Mouse (Mus musculus) kidney, postnatal 36 days (tissue): ENCODE data around the gene Gh.

ENCODE experiments used
- DNase-seq, 2 experiments: peaks; one replicate each; pipeline ENCODE4 v3.0.0; 2021 to 2022; ENCODE audit warnings: mixed read lengths in 2 of 2

The Gh gene

DNA sequence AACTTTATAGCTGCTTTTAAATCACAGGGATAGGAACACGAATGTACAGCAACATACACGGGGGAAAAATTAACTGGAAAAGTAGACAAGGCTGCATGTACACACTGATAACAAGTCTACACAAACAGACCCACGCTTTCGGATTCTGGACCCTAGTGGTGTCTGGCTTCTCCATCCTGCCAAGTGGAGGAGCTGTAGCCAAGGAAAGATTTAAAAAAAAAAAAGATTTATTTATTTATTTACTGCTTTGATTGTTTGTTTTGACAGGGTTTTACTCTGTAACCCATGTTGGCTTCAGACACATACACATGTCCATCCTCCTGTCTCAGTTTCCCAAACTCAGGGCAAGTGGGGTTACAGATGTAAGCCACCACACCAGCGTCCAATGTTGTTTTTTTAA lies 5.8 kb upstream of the Gh start:
- DNase-seq: no peak

DNA sequence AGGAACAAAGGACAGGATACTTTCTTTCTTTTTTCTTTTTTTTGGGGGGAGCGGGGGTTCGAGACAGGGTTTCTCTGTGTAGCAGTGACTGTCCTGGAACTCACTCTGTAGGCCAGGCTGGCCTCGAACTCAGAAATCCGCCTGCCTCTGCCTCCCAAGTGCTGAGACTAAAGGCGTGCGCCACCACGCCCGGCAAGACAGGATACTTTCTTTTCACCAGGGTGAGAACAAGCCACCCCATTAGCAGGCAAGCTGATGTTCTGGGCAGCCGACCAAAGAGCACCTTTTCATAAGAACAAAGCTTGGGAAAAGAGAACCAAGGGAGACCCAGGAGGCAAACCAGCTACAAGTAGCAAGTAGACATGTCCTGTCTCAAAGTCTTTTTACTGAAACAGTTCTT lies 5.1 kb upstream of the Gh start:
- DNase-seq: no peak

DNA sequence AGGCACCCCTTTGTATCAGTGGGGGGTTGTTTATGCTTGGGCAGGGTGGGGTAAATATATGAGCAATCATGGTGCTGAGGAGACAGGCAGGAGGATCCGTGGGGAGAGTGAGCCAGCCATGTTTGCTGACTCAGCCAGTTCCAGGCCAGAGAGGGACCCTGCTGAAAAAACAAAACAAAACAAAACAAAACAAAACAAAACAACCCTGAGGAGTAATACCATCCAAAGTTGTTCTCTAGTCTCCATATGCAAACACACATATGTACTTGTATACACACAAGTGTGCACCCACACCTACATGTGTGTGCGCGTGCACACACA lies 4.4 kb upstream of the Gh start:
- no peak for DNase-seq

DNA sequence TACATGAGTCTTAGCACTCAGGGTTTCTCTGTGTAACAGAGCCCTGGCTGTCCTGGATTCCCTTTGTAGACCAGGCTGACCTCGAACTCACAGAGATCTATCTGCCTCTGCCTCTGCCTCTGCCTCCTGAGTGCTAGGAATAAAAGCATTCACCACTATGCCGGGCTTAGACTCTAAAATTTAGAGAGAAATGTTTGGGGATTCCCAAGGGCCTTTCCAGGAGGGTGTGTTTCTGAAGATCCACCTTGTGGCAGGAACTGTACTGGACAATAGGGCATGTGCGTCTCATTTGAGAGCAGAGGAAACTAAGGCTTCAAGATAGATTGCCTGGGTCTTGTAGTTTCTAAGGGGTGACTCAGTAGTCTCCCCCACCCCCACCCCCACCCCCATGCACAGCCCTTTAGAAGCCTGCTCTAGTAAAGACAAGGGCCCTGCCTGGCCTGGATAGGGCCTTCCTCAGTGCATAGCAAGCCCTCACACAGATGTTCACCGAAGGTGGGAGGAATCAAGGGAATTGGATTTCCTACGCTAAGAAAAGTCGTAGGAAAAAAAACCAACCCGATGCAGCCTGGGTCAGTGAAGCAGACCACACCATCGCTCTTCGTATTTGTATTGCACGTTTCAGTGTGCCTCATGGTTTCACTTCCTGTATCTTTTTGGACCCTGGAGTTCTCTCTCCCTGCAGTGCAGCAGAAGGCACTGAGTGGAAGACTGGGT lies 3.8 kb upstream of the Gh start:
- no peak for DNase-seq

DNA sequence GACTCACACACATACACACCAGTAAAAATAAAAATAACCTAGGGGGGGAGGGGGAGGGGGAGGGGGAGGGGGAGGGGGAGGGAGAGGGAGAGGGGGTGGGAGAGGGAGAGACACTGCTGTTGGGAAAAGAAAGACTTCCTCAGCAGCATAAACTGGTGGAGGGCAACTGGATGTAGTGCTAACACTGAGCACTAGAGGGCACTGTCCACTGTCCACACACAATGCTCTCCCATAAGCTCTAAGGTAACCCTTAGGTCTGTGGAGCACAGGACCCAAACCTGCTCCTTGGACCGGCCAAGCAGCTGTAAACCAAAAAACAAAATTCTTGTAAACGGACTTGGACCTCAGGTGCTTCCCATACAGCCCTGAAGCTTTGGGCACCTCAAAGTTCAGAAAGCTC lies 969 bp upstream of the Gh start:
- peak; percentile 53 to 84 for DNase-seq

DNA sequence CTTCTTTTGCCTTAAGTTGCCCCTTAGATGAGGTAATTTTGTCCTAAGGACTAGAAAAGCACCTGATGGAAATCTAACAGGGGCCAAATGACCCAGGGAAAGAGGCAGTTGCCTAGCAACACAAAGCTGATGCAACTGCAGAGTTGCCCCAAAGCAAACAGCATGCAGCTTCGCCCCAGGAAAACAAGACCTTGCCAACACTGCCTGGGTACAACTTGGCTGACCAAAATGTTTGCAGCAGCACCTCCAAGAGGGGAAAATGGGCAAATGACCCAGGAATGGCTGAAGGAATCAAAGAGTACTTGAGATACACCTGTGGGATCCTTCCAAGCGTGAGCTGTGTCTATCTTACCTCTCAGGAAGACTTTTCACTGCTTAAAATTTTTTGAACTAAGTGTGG lies 9.8 kb downstream of the Gh start:
- DNase-seq: no peak

DNA sequence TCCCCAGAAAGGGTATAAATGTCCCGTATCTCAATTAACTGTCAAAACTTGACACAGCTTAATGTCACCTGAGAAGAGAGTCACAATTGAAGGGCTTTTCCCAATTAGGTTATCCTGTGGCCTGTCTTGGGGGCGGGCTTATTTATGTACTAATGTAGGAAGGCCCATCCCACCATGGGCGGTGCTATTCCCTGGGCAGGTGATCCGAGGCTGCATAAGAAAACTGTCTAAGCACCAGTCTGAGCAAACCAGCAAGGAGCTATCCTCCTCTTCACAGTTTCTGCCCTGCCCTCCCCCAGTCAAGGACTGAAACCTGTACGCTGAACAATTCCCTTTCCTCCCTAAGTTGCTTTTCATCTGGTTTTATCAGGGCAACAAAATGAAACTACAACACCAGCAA lies 11.3 kb downstream of the Gh start:
- DNase-seq: no peak

DNA sequence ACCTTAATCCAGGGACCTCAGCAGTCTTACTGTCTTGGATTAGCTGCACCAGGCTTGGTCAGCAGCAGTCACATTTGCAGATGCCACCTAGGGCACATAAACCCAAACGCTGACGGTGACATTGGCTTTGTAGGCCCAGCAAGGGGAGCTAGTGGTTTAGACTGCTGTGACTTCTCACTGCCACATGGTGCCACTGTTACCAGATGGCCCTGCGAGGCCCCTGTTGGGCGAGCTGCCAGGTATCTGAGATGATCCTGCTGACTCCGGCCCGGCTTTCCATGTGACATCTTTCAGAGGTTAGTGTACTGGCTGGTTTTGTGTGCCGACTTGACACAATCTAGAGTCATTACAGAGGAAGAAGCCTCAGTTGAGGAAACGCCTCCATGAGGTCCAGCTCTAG lies 12.3 kb downstream of the Gh start:
- peak; percentile 75 to 85 for DNase-seq

DNA sequence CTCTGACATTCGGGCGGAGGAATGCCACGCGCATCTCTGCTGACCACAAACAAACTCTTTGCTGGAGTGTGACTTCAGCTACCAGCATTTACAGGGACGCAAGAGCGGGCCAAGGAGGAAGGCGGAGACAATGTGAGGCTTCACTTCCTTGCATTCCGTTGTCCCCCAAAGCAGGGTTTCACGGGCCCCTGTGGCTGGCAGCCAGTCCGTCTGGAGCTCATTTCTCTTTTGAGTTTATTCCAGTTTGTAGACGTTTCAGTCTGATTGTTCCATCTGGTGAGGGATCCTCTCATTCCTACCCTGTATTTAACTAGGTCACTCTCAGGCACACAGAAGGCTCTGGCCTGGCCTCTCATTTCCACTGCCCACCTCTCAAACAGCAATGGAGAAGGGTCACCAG lies 14.7 kb downstream of the Gh start:
- DNase-seq: no peak

DNA sequence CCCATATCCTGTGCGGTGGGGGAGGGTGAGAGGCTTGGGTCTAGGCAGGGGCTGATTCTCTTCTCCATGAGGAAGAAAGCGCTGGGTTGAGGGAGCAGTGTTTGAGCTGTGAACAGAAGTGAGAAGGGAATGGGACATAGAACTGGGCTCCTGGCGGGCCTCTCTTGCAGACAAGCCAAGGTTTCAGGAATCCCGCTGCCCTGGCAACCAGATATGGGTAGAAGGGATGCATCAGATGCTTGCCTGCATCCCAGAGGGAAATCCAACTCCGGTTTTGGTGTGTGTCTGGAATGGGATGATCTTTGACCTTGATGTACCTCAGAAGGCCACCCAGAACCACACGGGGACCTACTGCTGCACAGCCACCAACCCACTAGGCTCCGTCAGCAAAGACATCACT lies 15.5 kb downstream of the Gh start:
- no peak for DNase-seq

DNA sequence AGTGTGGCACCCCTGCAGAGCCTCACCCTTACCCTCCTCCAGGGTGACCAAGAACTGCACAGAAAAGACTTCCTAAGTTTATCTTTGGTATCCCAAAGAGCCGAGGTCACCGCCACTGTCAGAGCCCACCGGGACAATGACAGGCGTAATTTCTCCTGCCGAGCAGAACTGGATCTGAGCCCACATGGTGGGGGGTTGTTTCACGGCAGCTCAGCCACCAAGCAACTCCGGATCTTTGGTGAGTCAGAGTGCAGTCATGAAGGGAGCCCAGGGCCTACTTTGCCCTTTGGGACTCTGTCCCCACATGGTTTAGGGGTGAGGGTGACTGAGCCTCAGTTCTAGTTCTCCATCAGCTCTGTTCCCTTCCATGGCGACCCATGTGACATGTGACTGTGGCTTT lies 17.5 kb downstream of the Gh start:
- no peak for DNase-seq

DNA sequence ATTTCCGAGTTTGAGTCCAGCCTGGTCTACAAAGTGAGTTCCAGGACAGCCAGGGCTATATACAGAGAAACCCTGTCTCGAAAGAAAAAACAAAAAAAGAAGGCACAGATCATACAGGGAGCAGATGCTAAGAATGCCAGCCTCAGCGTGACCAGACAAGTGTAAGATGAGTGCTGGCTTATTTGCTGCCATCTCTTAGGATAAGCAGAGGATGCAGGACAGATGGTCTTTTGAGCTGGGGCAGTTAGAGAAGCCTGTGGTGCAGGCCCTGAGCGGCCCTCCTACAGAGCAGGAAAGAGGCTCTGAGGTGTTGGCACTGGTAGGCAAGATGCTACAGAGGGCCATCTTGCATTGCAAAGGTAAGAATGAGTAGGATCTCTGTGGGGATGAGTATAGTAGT lies 18.3 kb downstream of the Gh start:
- DNase-seq: no peak

DNA sequence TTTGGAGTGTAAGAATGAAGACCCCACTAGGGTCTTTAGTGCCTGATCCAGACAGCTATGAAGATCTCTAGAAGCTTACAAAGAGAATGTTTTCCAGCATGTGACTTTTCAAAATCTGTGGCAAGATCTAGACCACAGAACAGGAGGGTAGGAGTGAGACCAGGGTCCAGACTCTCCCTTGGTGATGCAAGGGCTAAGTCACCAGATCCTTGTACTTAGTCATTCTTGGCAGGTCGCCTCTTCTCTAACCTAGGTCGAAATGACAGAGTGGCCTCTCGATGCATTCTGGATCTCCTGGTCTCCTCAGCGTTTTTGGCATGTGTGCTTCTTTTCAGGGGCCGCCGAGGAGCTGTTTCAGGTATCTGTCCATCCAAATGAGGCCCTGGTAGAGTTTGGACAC lies 19.2 kb downstream of the Gh start:
- DNase-seq: no peak

DNA sequence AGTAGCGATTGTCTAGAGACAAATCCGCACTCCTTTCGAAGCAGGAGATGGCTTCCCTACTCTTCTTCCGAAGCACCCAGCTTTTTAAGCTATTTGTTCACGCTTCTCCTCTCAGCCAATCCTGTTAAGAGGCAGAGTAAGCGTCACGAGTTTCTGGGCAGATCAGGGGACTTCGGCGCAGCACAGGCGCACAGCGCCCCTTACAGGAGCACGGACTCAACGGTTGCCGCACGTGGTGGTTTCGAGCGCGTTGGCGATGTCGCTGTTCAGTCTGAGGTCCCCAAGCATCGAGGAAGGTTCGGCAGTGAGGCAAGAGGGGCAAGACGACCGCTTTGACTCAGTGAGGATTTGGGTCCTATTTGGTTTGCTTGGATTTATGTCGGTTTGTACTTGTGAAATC lies 25.2 kb downstream of the Gh start, which contains the start of gene Tcam1:
TSS of gene Tcam1 (plus strand) at position 219 of the 400 bp plus-strand sequence.
- DNase-seq: peak; percentile 94 to 97

DNA sequence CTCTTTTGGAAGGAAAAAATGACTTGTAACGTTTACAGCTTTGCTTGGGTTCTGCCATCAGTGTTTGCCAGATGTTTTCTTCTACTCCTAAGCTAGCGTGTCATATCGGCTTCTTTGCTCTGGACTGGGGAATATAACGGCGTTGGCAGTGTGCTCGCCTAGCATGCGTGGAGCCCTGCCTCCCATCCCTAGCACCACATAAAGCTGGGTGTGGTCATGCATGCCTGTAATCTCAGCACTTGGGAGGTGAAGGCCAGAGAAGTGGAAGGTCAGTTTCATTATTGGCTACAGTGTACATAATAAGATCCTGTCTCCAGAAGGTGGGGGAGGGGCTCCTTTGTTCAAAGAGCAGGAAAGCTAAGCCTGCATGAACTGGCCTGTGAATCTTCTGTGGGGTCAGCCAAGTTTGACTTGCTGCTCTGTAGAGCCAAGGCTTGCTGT lies 26.7 kb downstream of the Gh start:
- peak; percentile 78 to 81 for DNase-seq

DNA sequence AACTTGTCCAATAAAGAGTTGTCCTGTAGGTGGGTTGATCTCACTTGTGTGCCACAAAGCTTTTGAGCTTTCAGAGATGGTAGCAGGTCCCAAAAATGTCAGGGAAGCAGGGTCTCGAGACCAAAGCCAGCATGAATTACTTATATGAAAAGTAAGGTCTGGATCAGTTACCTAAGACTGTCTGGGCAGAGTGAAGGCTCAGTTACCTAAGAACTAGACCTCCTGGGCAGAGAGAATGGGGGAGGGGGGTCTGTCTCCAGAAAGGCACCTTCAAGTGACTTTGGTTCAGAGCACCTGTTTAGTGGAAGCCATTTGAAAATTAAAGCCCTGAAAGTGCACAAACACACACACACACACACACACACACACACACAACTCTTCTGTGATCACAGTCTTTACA lies 27.3 kb downstream of the Gh start:
- no peak for DNase-seq

DNA sequence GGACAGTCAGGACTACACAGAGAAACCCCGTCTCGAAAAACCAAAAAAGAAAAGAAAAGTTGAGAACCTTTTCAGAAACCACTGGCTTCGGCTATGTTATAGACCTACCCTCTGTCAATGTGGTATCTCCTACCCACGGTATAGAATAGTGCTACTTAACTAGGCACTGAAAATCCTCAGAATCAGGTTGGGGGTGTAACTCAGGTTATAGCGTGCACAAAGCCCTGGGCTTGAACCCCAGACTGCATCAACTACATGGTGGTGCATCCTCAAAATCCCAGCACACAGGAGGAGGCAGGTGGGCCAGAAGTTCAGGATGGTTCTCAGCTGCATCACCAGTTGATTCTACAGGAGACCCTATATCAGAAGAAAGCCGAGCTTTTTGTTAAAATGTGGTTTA lies 27.9 kb downstream of the Gh start:
- DNase-seq: no peak

DNA sequence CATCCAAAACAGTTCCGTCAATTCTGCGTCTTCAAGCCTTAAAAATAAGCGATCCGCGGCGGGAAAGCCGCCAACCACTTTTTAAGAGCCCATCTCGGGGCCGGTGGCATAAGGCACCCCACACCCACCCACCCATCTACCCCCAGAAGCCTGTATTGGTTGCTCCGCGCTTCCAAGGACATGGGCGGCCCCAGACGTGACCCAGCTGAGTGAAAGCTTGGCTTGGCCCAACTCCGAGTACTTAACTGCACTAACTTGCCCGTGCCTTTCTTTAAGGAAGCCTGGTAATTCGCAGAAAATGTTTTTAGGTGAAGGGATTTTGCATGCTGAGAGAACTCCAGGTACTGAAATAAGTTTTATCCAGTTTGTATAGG lies 28.4 kb downstream of the Gh start:
- no peak for DNase-seq

DNA sequence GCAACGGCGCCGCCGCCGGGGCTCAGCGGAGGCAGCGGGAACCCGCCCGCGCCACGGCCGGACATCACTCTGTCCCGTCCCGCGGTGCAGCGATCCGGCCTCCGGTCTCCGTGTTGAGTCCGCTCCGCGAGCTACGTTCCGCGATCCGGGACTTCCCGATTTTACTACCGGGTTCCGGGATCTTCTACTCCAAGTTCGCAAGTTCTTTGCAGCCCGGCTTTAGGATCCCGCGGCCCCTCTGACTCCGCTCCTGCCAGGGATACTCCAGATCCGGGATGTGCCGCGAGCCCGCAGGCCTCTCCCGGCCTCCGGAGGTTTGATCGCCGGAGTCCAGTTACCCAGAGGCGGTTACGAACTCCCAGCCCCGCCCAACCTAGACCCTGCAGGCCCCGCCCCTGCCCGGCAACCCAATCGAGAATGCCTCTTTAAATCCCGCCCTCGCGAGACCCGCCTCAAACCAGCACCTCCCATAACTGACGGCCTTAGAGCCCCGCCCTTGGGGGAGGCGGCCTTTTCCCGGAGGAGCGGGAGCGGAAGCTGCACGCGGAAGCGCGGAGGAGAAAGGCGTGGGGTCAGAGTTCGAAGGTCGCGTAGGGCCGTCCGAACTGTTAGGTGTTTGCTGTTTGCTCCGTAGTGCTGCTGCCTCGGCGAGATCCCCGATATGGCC lies 28.9 kb downstream of the Gh start, which contains the start of gene Smarcd2:
TSS of gene Smarcd2 (minus strand) at position 329 of the 667 bp plus-strand sequence.
- peak; percentile 100 for DNase-seq

DNA sequence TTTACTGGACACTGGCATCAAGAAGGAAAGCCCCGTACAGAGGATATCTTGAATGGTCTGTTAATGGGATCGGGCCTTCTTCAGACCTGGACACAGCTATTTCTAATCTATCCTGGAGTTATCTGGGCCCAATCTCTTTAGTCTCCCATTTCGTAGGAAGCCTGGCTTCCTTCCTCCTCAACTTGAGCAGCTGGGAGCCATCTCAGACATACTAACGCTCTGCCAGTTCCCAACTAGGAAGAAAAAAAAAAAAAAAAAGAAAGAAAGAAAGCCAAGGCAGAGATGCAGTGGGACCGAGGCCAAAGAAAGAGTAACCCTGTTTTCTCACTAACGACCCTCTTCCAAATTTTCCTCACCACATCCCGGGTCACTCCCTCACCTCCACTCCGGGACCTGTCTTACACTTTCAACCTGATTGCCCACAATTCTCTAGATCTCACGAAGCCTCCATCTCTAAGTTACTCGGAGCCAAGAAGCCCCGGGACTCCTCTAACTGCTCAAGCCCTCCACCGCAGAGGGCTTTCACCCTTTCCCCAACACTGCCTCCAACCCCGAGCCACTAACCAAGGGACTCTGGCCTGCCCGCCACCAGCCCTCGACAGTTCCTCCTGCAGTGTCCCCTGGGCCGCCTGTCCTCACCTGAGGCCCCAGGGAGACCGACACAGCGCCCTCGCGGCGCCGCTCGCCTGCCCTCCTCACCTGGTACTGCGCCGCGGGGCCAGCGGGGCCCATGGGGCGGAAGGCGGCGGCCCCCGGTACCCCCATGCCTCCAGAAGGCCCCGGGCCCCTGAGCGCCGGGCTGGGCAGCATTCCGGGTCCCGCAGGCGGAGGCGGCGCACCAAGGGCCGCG lies 29.6 kb downstream of the Gh start:
- DNase-seq: peak in 1 of 2 experiments; percentile 67

DNA sequence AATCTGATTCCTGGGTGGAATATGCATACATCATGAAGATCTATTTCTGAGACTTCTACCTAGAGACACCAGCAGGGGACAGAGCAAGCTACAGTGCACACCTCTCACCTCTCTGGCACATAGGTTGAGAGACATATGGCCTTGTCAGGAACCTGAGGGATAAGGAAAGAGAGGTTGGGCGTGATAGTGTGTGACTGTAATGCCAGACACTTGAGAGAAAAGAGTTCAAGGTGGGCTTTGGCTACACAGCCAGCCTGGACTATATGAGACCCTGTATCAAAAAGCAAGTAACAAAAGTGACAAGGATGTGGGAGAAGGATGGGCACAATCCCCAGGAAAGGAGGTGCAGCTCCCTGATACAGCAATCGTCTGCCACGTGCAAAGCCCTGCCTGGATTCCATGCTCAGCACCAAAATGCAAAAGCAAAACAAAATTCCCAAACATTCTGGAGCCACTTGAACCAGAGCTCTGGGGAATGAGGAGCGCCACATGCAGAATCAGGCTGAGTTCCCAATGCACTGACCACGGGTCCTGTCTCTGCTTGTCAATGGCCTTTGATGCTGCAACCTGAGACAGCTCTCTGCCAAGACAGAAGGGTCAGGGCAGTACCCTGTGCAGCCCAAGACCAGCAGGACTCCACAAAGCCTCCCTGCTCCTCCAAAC lies 30.4 kb downstream of the Gh start:
- DNase-seq: peak in 1 of 2 experiments; percentile 29

DNA sequence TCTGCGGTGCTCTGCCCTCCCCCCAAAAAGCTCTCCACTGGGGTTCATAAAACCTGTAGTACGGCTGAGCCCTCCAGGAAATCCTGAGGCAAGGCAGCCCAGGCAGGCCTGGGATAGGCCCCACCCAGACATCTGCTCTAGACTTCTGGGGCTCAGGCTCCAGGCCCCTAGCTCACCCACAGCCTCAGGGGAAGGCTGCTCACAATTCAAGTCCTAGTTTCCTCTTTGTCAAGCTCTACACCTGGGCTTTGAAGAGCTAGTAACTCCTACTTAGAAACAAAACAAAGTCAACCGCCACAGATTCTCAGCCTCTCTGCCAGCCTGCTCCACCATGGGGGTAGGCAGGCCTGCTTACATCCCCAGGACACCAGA lies 32.6 kb downstream of the Gh start:
- peak in 1 of 2 experiments; percentile 39 for DNase-seq

DNA sequence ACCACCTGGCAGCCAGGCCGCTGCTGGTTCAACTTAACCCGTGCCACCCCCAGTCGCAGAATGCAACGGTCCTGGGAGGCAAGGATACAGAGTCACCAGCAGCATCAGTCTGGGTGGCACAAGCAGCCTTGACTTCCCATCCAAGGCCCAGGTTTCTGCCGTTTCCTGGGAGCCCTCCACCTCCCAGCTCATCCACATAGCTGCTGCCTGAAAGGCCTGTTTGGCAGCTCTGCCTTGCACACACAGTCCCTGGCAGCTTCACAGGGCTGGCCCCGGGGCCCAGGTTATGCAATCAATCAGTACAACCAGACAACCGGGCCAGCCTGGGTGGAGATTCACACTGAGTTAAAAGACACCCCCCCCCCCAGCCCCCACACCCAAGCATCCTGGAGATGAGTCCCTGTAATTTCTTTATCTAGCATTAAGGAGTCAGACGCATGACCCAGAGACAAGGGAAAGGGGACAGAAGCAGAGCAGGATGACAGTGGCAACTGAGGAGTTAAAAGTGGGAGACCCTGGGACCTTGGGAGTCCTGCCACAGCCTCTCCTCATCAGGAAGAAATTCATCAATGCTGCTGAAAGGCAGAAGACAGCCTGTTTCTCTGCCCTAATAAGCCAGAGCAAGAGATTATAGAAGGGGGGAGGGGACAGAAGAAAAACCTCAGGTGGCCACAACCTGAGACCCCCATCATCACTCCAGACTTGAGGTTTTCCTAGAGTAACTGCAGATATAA lies 33.2 kb downstream of the Gh start:
- DNase-seq: peak; percentile 78 to 87
